Mouse (Mus musculus): ENCODE results near the gene Prr11. TPM values are rescaled to one million over a fixed set of nuclear protein-coding genes. Genes with fewer than 3 reads are reported as not detected.

The Prr11 gene
- total RNA-seq, 4 experiments from 2014 or later = 0.75 to 1.3 (median 1.2) TPM

DNA sequence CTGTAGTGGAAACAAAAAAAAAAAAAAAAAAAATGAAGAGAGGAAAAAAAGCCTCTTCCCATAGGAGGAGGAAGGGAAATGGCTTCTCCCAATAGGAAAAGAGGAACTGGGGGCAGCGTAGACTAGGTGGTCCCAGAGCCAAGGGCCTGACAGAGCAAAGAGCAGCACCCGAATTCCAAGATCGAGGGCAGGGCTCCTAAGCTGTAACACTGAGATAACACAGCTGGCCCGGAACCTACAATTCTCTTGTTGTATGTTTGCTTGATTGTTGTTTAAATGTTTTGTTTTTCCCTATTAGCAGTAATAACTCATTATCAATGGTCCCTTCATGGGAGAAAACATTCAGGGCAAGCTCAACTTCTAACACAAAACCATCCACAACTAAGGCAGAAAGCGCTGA lies 61.5 kb downstream of the Prr11 start:
- DNase-seq = no peak

DNA sequence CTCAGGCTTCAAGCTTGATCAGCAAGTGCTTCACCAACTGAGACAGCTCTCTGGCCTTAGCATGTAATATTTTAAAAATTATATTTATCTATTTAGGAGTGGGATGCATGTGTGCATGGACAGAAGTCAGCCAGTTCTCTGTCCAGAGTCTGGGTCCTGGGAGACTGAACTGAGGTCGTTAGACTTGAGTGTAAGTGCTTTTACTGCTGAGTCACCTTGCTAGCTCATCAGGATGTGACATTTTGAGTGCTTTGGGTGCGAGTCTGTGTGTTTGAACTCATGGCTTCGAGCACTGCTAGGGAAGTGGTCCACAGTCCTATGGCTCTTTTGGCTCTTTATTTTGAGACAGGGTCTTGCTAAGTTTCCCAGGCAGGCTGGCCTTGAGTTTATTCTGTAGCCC lies 65.5 kb downstream of the Prr11 start:
- no peak for DNase-seq

DNA sequence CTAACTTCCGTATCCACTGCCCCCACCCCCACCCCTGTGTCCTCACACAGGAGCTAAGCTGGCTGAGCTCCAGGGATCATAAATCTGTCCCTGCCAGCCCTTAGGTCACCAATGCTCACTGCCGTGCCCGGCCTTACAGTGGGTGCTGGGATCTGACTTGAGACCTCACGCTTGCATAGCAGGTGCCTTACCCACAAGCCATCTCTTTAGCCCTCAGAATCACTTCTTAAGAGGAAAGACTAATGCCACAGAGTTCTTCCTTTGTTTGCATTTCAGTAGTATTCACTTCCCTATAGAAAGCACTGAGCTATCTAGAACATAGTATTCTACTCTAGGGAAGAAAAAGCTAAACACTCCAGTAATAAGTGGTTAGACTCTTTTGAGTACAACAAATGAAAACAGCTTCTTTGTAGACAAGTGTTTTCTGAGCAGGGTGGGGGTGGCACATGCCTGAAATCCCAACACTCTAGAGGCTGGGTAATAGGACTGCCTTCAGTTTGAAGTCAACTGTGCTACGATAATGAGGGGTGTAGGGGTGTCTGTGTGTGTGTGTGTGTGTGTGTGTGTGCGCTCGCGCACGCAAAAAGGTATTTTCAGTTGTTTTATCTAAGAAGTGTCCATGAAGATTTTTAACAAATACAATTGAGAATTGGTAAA lies 69.1 kb downstream of the Prr11 start:
- peak; percentile 13 for DNase-seq

Small RNA genes within 50 kb of the gene (microRNA-seq; reads per million reads assigned to microRNA genes)
- 25.5 to 108 reads per million in 2 experiments for gene Mir301

Other genes starting within 250 kb of the Prr11 start
- 10 to 100 TPM; 22.2 to 53.0 (median 26.6) TPM for gene Ypel2, start 115.0 kb downstream of the Prr11 start, total RNA-seq (2022)
- 10 to 100 TPM in 2 of 4 experiments, 1 to 10 TPM in 2; 5.6 to 10.1 (median 7.8) TPM for gene Gdpd1, start 34.6 kb downstream of the Prr11 start, total RNA-seq (2022)
- 10 to 100 TPM; 16.1 to 21.1 (median 19.1) TPM for gene Smg8, start 21.9 kb downstream of the Prr11 start, total RNA-seq (2022)
- gene Ska2, start 526 bp upstream of the Prr11 start, total RNA-seq (2022) = 1 to 10 TPM; 5.0 to 9.3 (median 7.2) TPM
- 10 to 100 TPM; 14.0 to 23.2 (median 15.7) TPM for gene Trim37, start 18.4 kb upstream of the Prr11 start, total RNA-seq (2022)